Mouse (Mus musculus): ENCODE measurements at regions not wholly inside any gene's neighbourhood (a gene's known extent, or its start where the extent isn't known, plus 50 kb on each side); places are given as distances from the start of the nearest gene placed in this dataset.

DNA sequence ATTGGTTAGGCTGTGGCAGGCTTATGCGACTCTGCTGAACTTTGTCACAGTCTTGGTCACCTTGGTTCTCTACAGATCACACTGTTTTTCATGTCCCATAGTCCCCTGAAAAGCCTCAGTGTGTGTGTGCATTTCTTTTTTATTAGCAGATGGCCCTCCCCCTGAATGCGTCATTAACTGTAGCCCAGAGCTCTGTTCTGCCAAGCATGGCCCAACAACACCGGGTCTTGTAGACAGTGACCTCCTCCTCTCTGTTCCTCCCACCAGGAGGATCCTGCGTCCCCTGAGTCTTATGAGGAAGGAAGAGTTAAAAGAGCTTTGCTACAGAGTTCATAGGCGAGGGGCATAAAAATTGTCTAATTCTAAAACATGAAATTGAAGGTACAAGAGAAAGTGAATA lies 103.5 kb upstream of the Rpl34 start:
- ATAC-seq (no peak), DNase-seq (ENCODE audit: low read depth, low spot score) (no peak)
- in situ Hi-C loops (cut with MboI; ENCODE audit: low pct_unique_long_range_greater_than_20kb), result no loop called here
- ChIA-PET CTCF (no interaction called here), POLR2A (interaction anchor here (0.7 kb wide), 1 partner anchor 13 kb away, joined by 5 read pairs; no protein-coding TSS in a partner anchor)
- H3K27me3 ChIP-seq, result no peaks in the 10 kb centered on the region
- TF ChIP-seq CTCF (IDR thresholded peaks at IDR 0.05), result no peak

DNA sequence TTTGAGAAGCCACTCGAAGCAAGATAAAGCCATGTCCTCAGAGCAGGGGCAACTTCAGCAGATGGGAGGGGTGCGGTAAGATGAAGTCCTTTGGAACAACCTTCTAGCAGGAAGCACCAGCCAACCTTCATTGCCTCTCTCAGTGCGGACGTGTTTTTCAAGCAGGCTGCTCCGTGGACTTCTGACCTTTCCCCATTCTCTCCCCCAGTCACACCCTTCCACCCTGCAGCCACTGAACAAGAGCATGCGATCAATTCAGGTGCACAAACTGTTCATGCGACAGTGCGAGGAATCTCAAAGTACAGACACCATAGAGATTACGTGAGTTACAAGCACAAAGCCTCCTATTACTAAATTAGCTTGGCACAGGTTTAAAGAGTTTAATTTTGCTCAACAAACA lies 102.9 kb upstream of the Rpl34 start:
- TF ChIP-seq CTCF (IDR thresholded peaks at IDR 0.05), result no peak
- POLR2A ChIA-PET, result interaction anchor here (0.9 kb wide), 1 partner anchor 11 kb away, joined by 3 read pairs; no protein-coding TSS in a partner anchor
- in situ Hi-C loops (cut with MboI; ENCODE audit: low pct_unique_long_range_greater_than_20kb), result no loop called here
- no peaks in the 10 kb centered on the region for H3K27me3 ChIP-seq
- no peak for DNase-seq (ENCODE audit: low read depth, low spot score)
- no peak for ATAC-seq
- CTCF ChIA-PET, result interaction anchor here (1.6 kb wide), 1 partner anchor 8 kb away, joined by 6 read pairs; no protein-coding TSS in a partner anchor

DNA sequence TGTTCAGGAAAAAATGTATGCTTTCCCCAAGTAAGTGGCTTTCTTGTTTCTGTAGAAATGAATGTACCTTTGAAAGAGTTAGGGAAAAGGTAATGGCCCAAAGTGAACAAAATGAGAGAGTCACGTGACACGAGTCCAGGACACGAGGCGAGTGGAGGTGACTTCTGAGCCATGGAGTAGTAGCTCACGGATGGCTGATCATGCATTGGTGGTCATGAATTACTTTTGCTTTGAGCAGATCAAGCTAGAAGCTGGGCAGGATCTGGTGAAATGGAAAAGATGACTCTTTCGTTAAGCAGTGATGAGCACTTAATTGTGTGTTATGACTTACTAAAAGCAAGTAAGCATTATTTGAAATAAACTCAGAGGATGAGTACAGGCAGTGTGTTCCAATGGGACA lies 101.6 kb upstream of the Rpl34 start:
- DNase-seq (ENCODE audit: low read depth, low spot score) (peak; percentile 47), ATAC-seq (peak; percentile 17)
- in situ Hi-C loops (cut with MboI; ENCODE audit: low pct_unique_long_range_greater_than_20kb), result no loop called here
- TF ChIP-seq CTCF (IDR thresholded peaks at IDR 0.05), result no peak
- no peaks in the 10 kb centered on the region for H3K27me3 ChIP-seq
- ChIA-PET POLR2A (no interaction called here), CTCF (interaction anchor here (0.8 to 1.6 kb wide), 3 partner anchors 9 to 13 kb away, joined by 3 to 6 read pairs (median 3); no protein-coding TSS in a partner anchor)

DNA sequence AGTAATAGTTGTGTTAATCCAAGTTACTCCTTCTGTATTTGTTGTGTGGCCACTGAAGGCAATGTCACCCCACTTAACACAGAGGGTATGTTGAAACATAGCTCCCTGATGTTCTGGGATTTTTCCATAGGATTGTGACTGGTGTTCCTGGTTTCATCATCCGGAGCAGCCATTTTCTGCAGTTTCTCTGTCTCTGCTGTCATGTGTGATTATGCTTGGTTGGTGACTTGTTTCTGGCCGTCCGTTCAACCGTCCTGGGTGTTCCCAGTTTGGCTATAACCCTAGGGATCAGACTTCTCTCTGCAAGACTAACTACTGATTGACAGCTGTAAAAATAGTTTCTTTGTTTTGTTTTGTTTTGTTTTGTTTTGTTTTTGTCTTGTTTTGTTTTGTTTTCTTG lies 98.1 kb upstream of the Rpl34 start:
- H3K27me3 ChIP-seq, result no peaks in the 10 kb centered on the region
- ChIA-PET CTCF (interaction anchor here (0.9 to 2.8 kb wide), 5 partner anchors 9 to 413 kb away, joined by 3 to 21 read pairs (median 4); no protein-coding TSS in a partner anchor), POLR2A (no interaction called here)
- ATAC-seq (no peak), DNase-seq (ENCODE audit: low read depth, low spot score) (no peak)
- in situ Hi-C loops (cut with MboI; ENCODE audit: low pct_unique_long_range_greater_than_20kb), result no loop called here
- no peak for TF ChIP-seq CTCF (IDR thresholded peaks at IDR 0.05)

DNA sequence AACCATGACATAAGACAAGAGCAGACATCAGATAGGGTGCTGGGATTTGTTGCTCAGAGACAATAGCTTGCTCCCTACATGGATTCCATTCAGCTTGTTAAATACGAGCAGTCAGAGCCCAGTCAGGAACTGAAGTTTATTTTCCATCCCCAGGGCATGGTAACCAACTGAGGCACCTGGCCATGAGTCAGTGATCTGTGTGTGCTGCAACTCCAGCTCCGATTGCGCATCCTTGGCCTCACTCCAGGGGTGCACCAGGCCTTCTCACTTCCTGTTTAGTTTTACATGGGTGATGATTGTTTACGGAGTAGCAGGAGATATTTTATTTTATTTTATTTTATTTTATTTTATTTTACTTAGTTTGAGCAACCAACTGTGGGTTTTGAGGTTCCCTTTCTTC lies 97.7 kb upstream of the Rpl34 start:
- ChIA-PET POLR2A (no interaction called here), CTCF (interaction anchor here (0.9 to 2.8 kb wide), 7 partner anchors 8 to 413 kb away, joined by 3 to 21 read pairs (median 4); no protein-coding TSS in a partner anchor)
- DNase-seq (ENCODE audit: low read depth, low spot score) (peak; percentile 74), ATAC-seq (peak; percentile 27)
- in situ Hi-C loops (cut with MboI; ENCODE audit: low pct_unique_long_range_greater_than_20kb), result no loop called here
- no peak for TF ChIP-seq CTCF (IDR thresholded peaks at IDR 0.05)
- no peaks in the 10 kb centered on the region for H3K27me3 ChIP-seq

GRCm38 (mm10) chr3:130827021-130827420 lies 96.8 kb upstream of the Rpl34 start:
- CTCF ChIA-PET, result interaction anchor here (0.8 to 2.8 kb wide), 10 partner anchors 9 to 411 kb away, joined by 3 to 21 read pairs (median 4); no protein-coding TSS in a partner anchor
- ATAC-seq, result no peak
- DNase-seq (ENCODE audit: low read depth, low spot score), result no peak
- no peaks in the 10 kb centered on the region for H3K27me3 ChIP-seq
- POLR2A ChIA-PET, result no interaction called here
- in situ Hi-C loops (cut with MboI; ENCODE audit: low pct_unique_long_range_greater_than_20kb), result no loop called here
- TF ChIP-seq CTCF (IDR thresholded peaks at IDR 0.05), result no peak

GRCm38 (mm10) chr3:130819837-130820098 lies 89.6 kb upstream of the Rpl34 start:
- ChIA-PET CTCF (interaction anchor here (1.1 to 2.3 kb wide), 3 partner anchors 90 to 417 kb away, joined by 3 to 5 read pairs (median 4); no protein-coding TSS in a partner anchor), POLR2A (no interaction called here)
- no peak for DNase-seq (ENCODE audit: low read depth, low spot score)
- H3K27me3 ChIP-seq, result no peaks in the 10 kb centered on the region
- TF ChIP-seq CTCF (IDR thresholded peaks at IDR 0.05), result no peak
- in situ Hi-C loops (cut with MboI; ENCODE audit: low pct_unique_long_range_greater_than_20kb), result no loop called here
- no peak for ATAC-seq

DNA sequence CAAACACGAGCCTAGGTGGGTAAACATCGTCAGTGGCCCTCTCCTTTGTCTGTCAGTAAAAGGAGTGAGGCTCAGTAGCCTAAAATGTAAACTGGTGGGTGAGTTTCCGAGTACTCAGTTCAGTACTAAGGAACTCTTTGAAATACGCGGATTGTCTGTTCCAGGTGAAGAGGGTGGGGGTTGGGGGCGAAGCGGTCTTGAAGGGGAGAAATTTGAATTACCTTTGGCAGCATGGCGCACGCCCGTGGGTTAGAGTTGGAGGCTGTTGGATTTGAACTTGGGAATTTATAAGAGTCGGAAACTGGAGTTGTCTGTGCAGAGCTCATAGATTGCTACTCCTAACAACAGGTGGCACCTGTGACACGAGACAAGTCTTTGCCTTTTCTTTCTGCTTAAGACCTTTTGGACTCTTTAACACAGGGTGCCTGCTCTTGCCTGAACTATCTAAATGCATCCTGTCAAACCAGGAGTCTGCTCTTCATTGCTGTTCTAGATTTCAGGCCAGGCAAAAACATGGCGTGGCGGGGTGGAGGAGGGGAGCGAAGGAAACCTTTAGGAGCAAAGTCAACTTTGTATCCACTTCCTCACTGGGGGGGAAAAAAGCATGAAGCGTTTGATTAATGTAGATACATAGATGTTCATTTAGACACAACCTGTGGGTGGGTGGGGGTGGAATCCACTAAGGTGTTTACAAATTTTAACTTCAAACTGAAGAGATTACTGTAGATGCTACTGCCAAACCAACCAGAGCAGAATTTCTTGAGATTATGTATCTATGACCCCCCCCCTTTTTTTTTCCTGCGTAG lies 89.0 kb upstream of the Rpl34 start:
- CTCF ChIA-PET, result interaction anchor here (0.7 to 4.7 kb wide), 15 partner anchors 8 to 428 kb away, joined by 3 to 44 read pairs (median 4); no protein-coding TSS in a partner anchor
- ATAC-seq, result no peak
- no peak for DNase-seq (ENCODE audit: low read depth, low spot score)
- POLR2A ChIA-PET, result interaction anchor here (1.1 kb wide), 1 partner anchor 104 kb away, joined by 3 read pairs; no protein-coding TSS in a partner anchor
- in situ Hi-C loops (cut with MboI; ENCODE audit: low pct_unique_long_range_greater_than_20kb), result no loop called here
- H3K27me3 ChIP-seq, result no peaks in the 10 kb centered on the region
- TF ChIP-seq CTCF (IDR thresholded peaks at IDR 0.05), result no peak

GRCm38 (mm10) chr3:130818467-130819030 lies 88.4 kb upstream of the Rpl34 start:
- peak; percentile 99 for TF ChIP-seq CTCF (IDR thresholded peaks at IDR 0.05)
- ATAC-seq, result peak; percentile 82
- POLR2A ChIA-PET, result interaction anchor here (1.1 kb wide), 2 partner anchors 103 to 418 kb away, joined by 3 to 4 read pairs; no protein-coding TSS in a partner anchor
- CTCF ChIA-PET, result interaction anchor here (0.6 to 4.7 kb wide), 23 partner anchors 9 to 451 kb away, joined by 3 to 44 read pairs (median 4); no protein-coding TSS in a partner anchor
- no peaks in the 10 kb centered on the region for H3K27me3 ChIP-seq
- DNase-seq (ENCODE audit: low read depth, low spot score), result peak; percentile 43
- in situ Hi-C loops (cut with MboI; ENCODE audit: low pct_unique_long_range_greater_than_20kb), result no loop called here

DNA sequence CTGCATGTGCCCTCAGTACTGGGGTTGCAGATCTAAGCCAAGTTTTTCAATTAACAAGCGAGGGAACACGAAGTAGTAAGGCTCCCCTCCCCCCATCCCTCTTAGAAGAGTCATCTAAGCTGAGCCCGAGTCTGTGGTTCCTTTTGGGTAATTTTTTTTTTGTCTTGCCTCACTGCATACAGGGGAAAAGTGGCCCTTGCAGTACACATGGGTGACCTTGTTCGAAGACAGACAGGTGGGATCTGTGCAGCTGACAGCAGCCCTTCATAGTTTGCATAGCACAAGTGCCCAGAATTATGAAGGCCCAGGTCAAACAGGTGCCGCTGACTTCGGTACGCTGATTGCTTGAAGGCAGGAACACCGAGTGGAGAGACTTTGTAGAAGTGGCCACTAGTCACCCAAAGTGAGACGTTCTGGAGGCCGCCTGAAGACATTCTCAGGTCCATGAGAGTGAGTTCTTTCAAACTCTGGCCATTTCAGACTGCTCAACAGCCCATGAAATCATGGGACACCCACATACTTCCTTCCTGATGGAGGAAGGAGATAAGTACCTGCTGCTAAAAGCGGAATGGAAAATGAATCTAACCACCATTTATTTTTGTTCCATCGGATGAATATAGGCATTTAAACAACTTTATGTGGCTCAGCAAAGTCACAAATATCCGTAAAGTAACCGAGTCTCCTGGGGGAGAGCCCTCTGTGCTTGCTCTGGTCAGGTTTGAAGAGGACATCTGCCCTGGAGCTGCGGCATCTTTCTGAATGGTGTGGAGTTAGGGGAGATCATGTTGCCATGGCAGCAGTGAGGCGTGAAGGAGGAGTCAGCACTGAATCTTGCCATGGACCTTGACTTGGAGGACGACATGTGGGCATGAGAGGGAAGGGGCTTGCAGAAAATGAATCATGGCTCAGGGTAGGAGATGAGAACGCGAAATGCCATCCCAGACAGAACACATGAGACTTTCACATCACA lies 79.8 kb upstream of the Rpl34 start:
- POLR2A ChIA-PET, result no interaction called here
- CTCF ChIA-PET, result interaction anchor here (2.1 kb wide), 1 partner anchor 8 kb away, joined by 8 read pairs; no protein-coding TSS in a partner anchor
- no peak for TF ChIP-seq CTCF (IDR thresholded peaks at IDR 0.05)
- in situ Hi-C loops (cut with MboI; ENCODE audit: low pct_unique_long_range_greater_than_20kb), result loop anchor here (5.0 kb wide), 1 partner anchor 427 kb away; no protein-coding TSS in a partner anchor
- H3K27me3 ChIP-seq, result no peaks in the 10 kb centered on the region
- DNase-seq (ENCODE audit: low read depth, low spot score), result no peak
- ATAC-seq, result no peak

All from Patski (cell line).